Mouse (Mus musculus): ENCODE data around the gene Ccl28. TPM values are rescaled to one million over a fixed set of nuclear protein-coding genes. Genes with fewer than 3 reads are reported as not detected.
A peak's percentile ranks its signal among the peaks of the same experiment; 100 is the strongest.
"Not testable (repeated sequence)": the region's sequence is repeated elsewhere in the genome, so short reads cannot be mapped to it uniquely, and the experiment has no call there.

Gene Ccl28
- polyA plus RNA-seq, 1 experiment from 2014 or later = not detected

GRCm38 (mm10) chr13:119691958-119692357 lies 68.3 kb downstream of the Ccl28 start:
- H3K9ac ChIP-seq; H3K36me3 ChIP-seq; H3K27ac ChIP-seq; ATAC-seq (ENCODE audit: insufficient number of reproducible peaks, low FRiP score, low TSS enrichment, low read depth); H3K27me3 ChIP-seq; H3K9me3 ChIP-seq: not testable (repeated sequence)
- WGBS = 71% methylated on average over 3 of the region's 3 CpGs
- H3K4me3 ChIP-seq = peak overlapping the region; percentile 94
- H3K4me1 ChIP-seq = peaks cover 23% of the 10 kb centered on the region
- peak overlapping the region; percentile 61 for H3K4me2 ChIP-seq

DNA sequence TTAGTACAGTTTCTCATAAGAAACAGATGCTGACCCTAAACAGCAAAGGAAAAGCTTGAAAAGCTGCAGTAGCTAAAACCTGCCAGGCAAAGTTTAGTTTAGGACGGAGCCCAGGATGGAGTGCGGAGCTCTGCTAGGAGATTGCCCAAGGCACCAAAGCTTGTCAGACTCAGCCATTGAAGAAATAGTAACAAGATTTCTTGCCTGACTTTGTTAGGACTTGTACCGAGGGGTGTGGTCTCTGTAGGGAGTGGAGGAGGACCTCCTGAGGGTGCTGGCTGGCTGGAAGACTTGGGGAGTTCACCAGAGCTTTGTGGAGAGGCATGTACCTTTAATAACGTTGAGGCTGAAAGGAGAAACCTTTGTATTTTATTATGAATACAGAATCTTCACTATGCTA lies 72.1 kb downstream of the Ccl28 start:
- H3K9me3 ChIP-seq = no peaks in the 10 kb centered on the region
- 53% methylated on average over 4 of the region's 4 CpGs for WGBS
- no peak overlapping the region for H3K4me3 ChIP-seq
- H3K27ac ChIP-seq = peak overlapping the region; percentile 60
- ATAC-seq (ENCODE audit: insufficient number of reproducible peaks, low FRiP score, low TSS enrichment, low read depth) = peak; percentile 58; the same call in 1 of the 2 replicates
- H3K36me3 ChIP-seq = peaks cover 13% of the 10 kb centered on the region
- no peaks in the 10 kb centered on the region for H3K27me3 ChIP-seq
- H3K4me1 ChIP-seq = peaks cover 23% of the 10 kb centered on the region
- no peak overlapping the region for H3K4me2 ChIP-seq
- H3K9ac ChIP-seq = no peak overlapping the region

- Histone ChIP-seq H3K36me3 (peaks cover 18% of the 10 kb centered on the region), H3K4me2 (no peak overlapping the region), H3K27ac (no peak overlapping the region), H3K4me3 (no peak overlapping the region), H3K27me3 (no peaks in the 10 kb centered on the region), H3K4me1 (peaks cover 18% of the 10 kb centered on the region), H3K9ac (no peak overlapping the region), H3K9me3 (no peaks in the 10 kb centered on the region)
- no peak for ATAC-seq (ENCODE audit: insufficient number of reproducible peaks, low FRiP score, low TSS enrichment, low read depth)
- 64% methylated on average over 1 of the region's 1 CpGs for WGBS
Measured at GRCm38 (mm10) chr13:119696496-119696895, 72.9 kb downstream of the Ccl28 start.

- 89% methylated on average over 4 of the region's 4 CpGs for WGBS
- Histone ChIP-seq H3K36me3 (peaks cover 32% of the 10 kb centered on the region), H3K4me3 (no peak overlapping the region), H3K9ac (no peak overlapping the region), H3K9me3 (no peaks in the 10 kb centered on the region), H3K4me1 (peaks cover 8% of the 10 kb centered on the region), H3K4me2 (no peak overlapping the region), H3K27ac (no peak overlapping the region), H3K27me3 (no peaks in the 10 kb centered on the region)
- ATAC-seq (ENCODE audit: insufficient number of reproducible peaks, low FRiP score, low TSS enrichment, low read depth) = no peak
Measured at GRCm38 (mm10) chr13:119698436-119698835, 74.8 kb downstream of the Ccl28 start.

Other genes starting within 250 kb of the Ccl28 start
- gene Paip1, start 195.2 kb upstream of the Ccl28 start, polyA plus RNA-seq (2015; fragmentation: Nextera tagmentation; extraction: Ambion mirVana) = 49.0 and 62.0 TPM in 2 replicates
- 57.9 and 59.4 TPM in 2 replicates for gene 4833420G17Rik, start 161.1 kb upstream of the Ccl28 start, polyA plus RNA-seq (2015; fragmentation: Nextera tagmentation; extraction: Ambion mirVana)
- 1.2 and 1.4 TPM in 2 replicates for gene Tmem267, start 135.8 kb upstream of the Ccl28 start, polyA plus RNA-seq (2015; fragmentation: Nextera tagmentation; extraction: Ambion mirVana)
- gene 3110070M22Rik, start 135.4 kb upstream of the Ccl28 start, polyA plus RNA-seq (2015; fragmentation: Nextera tagmentation; extraction: Ambion mirVana) = 0.93 and 1.1 TPM in 2 replicates
- gene Hmgcs1, start 66.6 kb downstream of the Ccl28 start, polyA plus RNA-seq (2015; fragmentation: Nextera tagmentation; extraction: Ambion mirVana) = 135 and 139 TPM in 2 replicates
- 2.6 and 2.7 TPM in 2 replicates for gene Nim1k, start 132.1 kb downstream of the Ccl28 start, polyA plus RNA-seq (2015; fragmentation: Nextera tagmentation; extraction: Ambion mirVana)
- gene Zfp131, start 167.1 kb downstream of the Ccl28 start, polyA plus RNA-seq (2015; fragmentation: Nextera tagmentation; extraction: Ambion mirVana) = 29.2 and 32.2 TPM in 2 replicates
- not detected in 2 replicates for gene AF067063, start 206.4 kb downstream of the Ccl28 start, polyA plus RNA-seq (2015; fragmentation: Nextera tagmentation; extraction: Ambion mirVana)
- gene D13Ertd608e, start 212.2 kb downstream of the Ccl28 start, polyA plus RNA-seq (2015; fragmentation: Nextera tagmentation; extraction: Ambion mirVana) = not detected in 2 replicates

Data from limb, embryonic 15.5 days (tissue).